Mouse (Mus musculus): ENCODE measurements around the gene Hist1h3f.
"Not testable (repeated sequence)": the region's sequence is repeated elsewhere in the genome, so short reads cannot be mapped to it uniquely, and the experiment has no call there.

- TF ChIP-seq POLR2A (IDR thresholded peaks at IDR 0.05; ENCODE audit: low read depth, low read length); CTCF (IDR thresholded peaks at IDR 0.05; ENCODE audit: extremely low read depth, insufficient read length, insufficient replicate concordance, low read depth, low read length): not testable (repeated sequence)
Measured at GRCm38 (mm10) chr13:23573898-23574524, 30.2 kb downstream of the Hist1h3f start, which contains the start of the genes Hist1h2bf and Hist1h2ad.

All from small intestine, adult 2 months (tissue).